ENCODE assay signal across 10 mouse cellular contexts in the genomic region with DNA sequence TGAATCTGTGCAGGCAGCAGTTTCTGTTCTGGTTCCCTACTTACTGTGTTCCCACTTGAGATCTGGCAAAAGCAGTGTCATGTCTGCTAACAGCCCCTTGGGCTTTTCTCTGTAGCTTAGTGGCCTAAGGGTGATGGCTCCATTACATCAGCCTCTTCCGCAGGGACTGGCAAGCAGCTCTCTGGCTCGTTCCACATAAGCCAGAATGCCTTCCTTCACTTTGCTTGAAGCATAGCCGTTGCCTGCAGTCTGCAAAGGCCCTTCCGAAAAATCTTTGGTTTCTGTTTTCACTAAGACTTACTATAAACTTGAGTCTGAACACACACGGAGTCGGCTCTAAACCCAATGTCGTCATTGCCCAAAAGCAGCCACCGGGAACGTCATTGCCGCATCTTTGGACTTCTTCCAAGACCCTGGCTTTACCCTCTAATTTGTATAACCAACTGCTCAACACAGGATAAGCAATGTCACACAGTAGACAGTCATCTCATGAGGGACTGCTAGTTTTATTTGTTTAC.
DNase-seq lines count a peak whose midpoint lies in the region; ATAC-seq and TF ChIP-seq lines count a peak whose summit lies in the region.
"Had no signal": no experiment of that assay in that cellular context is flagged by ENCODE, and none has a peak within 500 bp of the region (broad histone marks: within the 10 kb centered on the region; RNA-seq: fewer than 3 reads in every experiment).

No protein-coding gene starts in this region.

- ATAC-seq in hindbrain, embryonic 14.5 days (ENCODE audit: low FRiP score) = peak; percentile 36; the same call in 1 of the 2 replicates
- no peak for ATAC-seq in hindbrain, embryonic 12.5 days (ENCODE audit: low FRiP score)
- peak; percentile 47 for ATAC-seq in hindbrain, postnatal 0 days

- WGBS in cerebellum, adult 2 months = 32% methylated on average over 10 of the region's 10 CpGs
- 64% methylated on average over 10 of the region's 10 CpGs for WGBS in hindbrain, embryonic 14.5 days
- WGBS in hindbrain, embryonic 12.5 days = 81% methylated on average over 10 of the region's 10 CpGs
- WGBS in hindbrain, postnatal 0 days = 49% methylated on average over 10 of the region's 10 CpGs

- no peaks in the 10 kb centered on the region for H3K36me3 ChIP-seq in hindbrain, embryonic 14.5 days (replicated peaks; ENCODE audit: control insufficient read depth, insufficient read depth)
- no peaks in the 10 kb centered on the region for H3K36me3 ChIP-seq in hindbrain, embryonic 12.5 days
- H3K36me3 ChIP-seq in hindbrain, postnatal 0 days (ENCODE audit: insufficient read depth, low read length) = no peaks in the 10 kb centered on the region
- H3K36me3 ChIP-seq: hindbrain, embryonic 15.5 days had no signal

- TF ChIP-seq CTCF in cerebellum, adult 2 months (IDR thresholded peaks at IDR 0.05; ENCODE audit: borderline replicate concordance, insufficient read depth, low read depth, low read length) = no peak
- no peak for TF ChIP-seq CTCF in hindbrain, postnatal 0 days (IDR thresholded peaks at IDR 0.05; ENCODE audit: low read depth)

- H3K9me3 ChIP-seq in hindbrain, embryonic 14.5 days (ENCODE audit: control insufficient read depth, low read length) = no peaks in the 10 kb centered on the region
- no peaks in the 10 kb centered on the region for H3K9me3 ChIP-seq in hindbrain, embryonic 12.5 days (replicated peaks)
- H3K9me3 ChIP-seq in hindbrain, postnatal 0 days (ENCODE audit: low read length) = no peaks in the 10 kb centered on the region
- H3K9me3 ChIP-seq: hindbrain, embryonic 15.5 days had no signal

- H3K4me1 ChIP-seq in cerebellum, adult 2 months (ENCODE audit: control insufficient read depth, insufficient read depth, low read length) = no peaks in the 10 kb centered on the region
- peaks cover 8% of the 10 kb centered on the region; the same call in 1 of the 2 replicates for H3K4me1 ChIP-seq in hindbrain, embryonic 14.5 days (replicated peaks; ENCODE audit: control insufficient read depth, insufficient read depth, low read length)
- H3K4me1 ChIP-seq in hindbrain, embryonic 12.5 days = peaks cover 2% of the 10 kb centered on the region; the same call in 1 of the 2 replicates
- H3K4me1 ChIP-seq in hindbrain, postnatal 0 days (ENCODE audit: insufficient read depth, low read length) = no peaks in the 10 kb centered on the region

- H3K9ac ChIP-seq in hindbrain, embryonic 14.5 days = no peak overlapping the region
- no peak overlapping the region for H3K9ac ChIP-seq in hindbrain, embryonic 12.5 days
- no peak overlapping the region for H3K9ac ChIP-seq in hindbrain, postnatal 0 days (replicated peaks; ENCODE audit: low read length)
- H3K9ac ChIP-seq: hindbrain, embryonic 15.5 days had no signal

- H3K27ac ChIP-seq in cerebellum, adult 2 months (ENCODE audit: insufficient read depth, low read length) = no peak overlapping the region
- 0 out of 2 replicates have a peak overlapping the region, but pooled peaks have one; percentile 27 for H3K27ac ChIP-seq in hindbrain, embryonic 14.5 days
- no peak overlapping the region for H3K27ac ChIP-seq in hindbrain, embryonic 12.5 days
- H3K27ac ChIP-seq in hindbrain, postnatal 0 days = no peak overlapping the region
- H3K27ac ChIP-seq: hindbrain, embryonic 15.5 days had no signal

- peak overlapping the region; percentile 13 for H3K4me3 ChIP-seq in cerebellum, adult 2 months (replicated peaks; ENCODE audit: insufficient read depth, low read depth, low read length)
- no peak overlapping the region for H3K4me3 ChIP-seq in hindbrain, embryonic 14.5 days (replicated peaks; ENCODE audit: low read length)
- no peak overlapping the region for H3K4me3 ChIP-seq in hindbrain, embryonic 12.5 days
- no peak overlapping the region for H3K4me3 ChIP-seq in hindbrain, postnatal 0 days (ENCODE audit: low read length)
- H3K4me3 ChIP-seq: erythroblast, embryonic 14.5 days; hindbrain, embryonic 15.5 days had no signal

- H3K27me3 ChIP-seq in cerebellum, adult 2 months (ENCODE audit: control insufficient read depth, insufficient read depth, low read length) = no peaks in the 10 kb centered on the region
- H3K27me3 ChIP-seq in hindbrain, embryonic 14.5 days (ENCODE audit: control insufficient read depth, insufficient read depth, low read length) = no peaks in the 10 kb centered on the region
- no peaks in the 10 kb centered on the region for H3K27me3 ChIP-seq in hindbrain, embryonic 12.5 days
- no peaks in the 10 kb centered on the region for H3K27me3 ChIP-seq in hindbrain, postnatal 0 days (ENCODE audit: insufficient read depth, low read length)
- H3K27me3 ChIP-seq: hindbrain, embryonic 15.5 days had no signal

- H3K4me2 ChIP-seq in hindbrain, embryonic 14.5 days (replicated peaks) = no peak overlapping the region
- H3K4me2 ChIP-seq in hindbrain, embryonic 12.5 days (replicated peaks) = no peak overlapping the region
- no peak overlapping the region for H3K4me2 ChIP-seq in hindbrain, postnatal 0 days (ENCODE audit: low read depth, low read length)
- H3K4me2 ChIP-seq: hindbrain, embryonic 15.5 days had no signal

- no peak for TF ChIP-seq POLR2A in cerebellum, adult 2 months (IDR thresholded peaks at IDR 0.05; ENCODE audit: borderline replicate concordance, insufficient read depth, low read length)

- no peak for DNase-seq in cerebellum, adult 2 months
- no peak for DNase-seq in cerebellum, adult 8-10 months
- DNase-seq in hindbrain, embryonic 14.5 days (ENCODE audit: low spot score) = peak; percentile 44
- DNase-seq in hindbrain, postnatal 0 days (ENCODE audit: low spot score) = peak; percentile 12
- peak; percentile 42 for DNase-seq in skeletal muscle tissue, adult 2 months (ENCODE audit: low read depth, low spot score)
- no peak for DNase-seq in layer of hippocampus, adult 9-10 months (ENCODE audit: low spot score)
- no peak for DNase-seq in T-cell, adult 2 months (ENCODE audit: low spot score)

Comparison
In these comparisons a context has a peak if more than half of its experiments do, and no peak if none do; other contexts are left out.
1. DNase-seq: peak in hindbrain, embryonic 14.5 days (single experiment), hindbrain, postnatal 0 days (single experiment) and skeletal muscle tissue, adult 2 months (single experiment); none in cerebellum, adult 2 months (0 of 2), cerebellum, adult 8-10 months (single experiment), layer of hippocampus, adult 9-10 months (single experiment) and T-cell, adult 2 months (single experiment).